Mouse (Mus musculus) intestine, postnatal 0 days (tissue): Measurements from ENCODE around the gene Elmo3. TPM values are rescaled to one million over a fixed set of nuclear protein-coding genes. Genes with fewer than 3 reads are reported as not detected.

Experiments used
- ATAC-seq: fragments of 200-750 bp; cut with Nextera tagmentation; 2 replicates; pipeline ENCODE4 v1.8.0; 2017; ENCODE audit warnings: mild to moderate bottlenecking, moderate TSS enrichment, moderate library complexity
- H3K27ac ChIP-seq: fragments of 300-500 bp; sonication (generic); 2 replicates; pipeline ENCODE4 v1.5.1; 2014; ENCODE audit warnings: mild to moderate bottlenecking, low read depth, low read length, moderate library complexity
- H3K27me3 ChIP-seq: fragments of 300-500 bp; sonication (generic); replicated peaks from 2 replicates; pipeline ENCODE4 v1.6.1; 2014; ENCODE audit warnings: low read length, mixed read lengths; ENCODE audit not compliant: control insufficient read depth, insufficient read depth
- H3K36me3 ChIP-seq: fragments of 300-500 bp; sonication (generic); 2 replicates; pipeline ENCODE4 v1.6.1; 2014; ENCODE audit warnings: mild to moderate bottlenecking, moderate library complexity; ENCODE audit not compliant: control insufficient read depth, insufficient read depth
- H3K4me1 ChIP-seq: fragments of 300-500 bp; sonication (generic); replicated peaks from 2 replicates; pipeline ENCODE4 v1.6.1; 2014; ENCODE audit warnings: antibody characterized with exemption, low read length, mixed read lengths; ENCODE audit not compliant: control insufficient read depth, insufficient read depth
- H3K4me2 ChIP-seq: fragments of 300-500 bp; sonication (generic); replicated peaks from 2 replicates; pipeline ENCODE4 v1.6.1; 2014; ENCODE audit warnings: low read depth, mild to moderate bottlenecking, moderate library complexity
- H3K4me3 ChIP-seq: fragments of 300-500 bp; sonication (generic); 2 replicates; pipeline ENCODE4 v1.5.1; 2014; ENCODE audit warnings: low read depth, low read length
- H3K9ac ChIP-seq: fragments of 300-500 bp; sonication (generic); 2 replicates; pipeline ENCODE4 v1.6.1; 2014; ENCODE audit warnings: mild to moderate bottlenecking, low read depth, low read length
- H3K9me3 ChIP-seq: fragments of 300-500 bp; sonication (generic); 2 replicates; pipeline ENCODE4 v1.6.1; 2016; ENCODE audit warnings: mixed run types; ENCODE audit not compliant: control insufficient read depth
- CTCF ChIP-seq: sonication (generic); IDR thresholded peaks from 2 replicates; pipeline ENCODE4 v1.5.1; 2016; ENCODE audit warnings: low read depth, mild to moderate bottlenecking, control low read depth, antibody characterized with exemption, moderate library complexity
- WGBS: fragments of 180-500 bp; shearing (Covaris S2); extraction: QIAGEN DNeasy Blood & Tissue Kit; methylation state at CpG from one replicate; pipeline ENCODE4 v1.1.7; 2014; 5-methylcytosine and 5-hydroxymethylcytosine counted together
- polyA plus RNA-seq: library from polyadenylated mRNA; unstranded; fragments of >200 nt; fragmentation: Nextera tagmentation; extraction: Ambion mirVana; gene quantifications from 2 replicates; pipeline ENCODE4 v1.2.1, GENCODE M21; 2015

The Elmo3 gene
- polyA plus RNA-seq, 1 experiment from 2014 or later = 34.2 TPM

- Histone ChIP-seq H3K36me3 (peaks cover 6% of the 10 kb centered on the region; the same call in 1 of the 2 replicates), H3K9me3 (no peaks in the 10 kb centered on the region), H3K9ac (no peak overlapping the region), H3K27me3 (peaks cover 11% of the 10 kb centered on the region; the same call in 1 of the 2 replicates), H3K4me3 (no peak overlapping the region), H3K27ac (no peak overlapping the region), H3K4me1 (peaks cover 20% of the 10 kb centered on the region), H3K4me2 (no peak overlapping the region)
- 0 out of 2 replicates have a peak, but pooled peaks have one; percentile 13 for TF ChIP-seq CTCF
- no peak for ATAC-seq
- 79% methylated on average over 12 of the region's 12 CpGs for WGBS
These were observed 43.9 kb upstream of the Elmo3 start for GRCm38 (mm10) chr8:105261326-105261980.

GRCm38 (mm10) chr8:105263244-105263912, 42.0 kb upstream of the Elmo3 start:
- Histone ChIP-seq H3K9ac (no peak overlapping the region), H3K27ac (no peak overlapping the region), H3K9me3 (no peaks in the 10 kb centered on the region), H3K27me3 (peaks cover 19% of the 10 kb centered on the region), H3K4me1 (peaks cover 20% of the 10 kb centered on the region), H3K4me2 (peak overlapping the region; percentile 78), H3K36me3 (peaks cover 16% of the 10 kb centered on the region; the same call in 1 of the 2 replicates), H3K4me3 (peak overlapping the region; percentile 73)
- 44% methylated on average over 16 of the region's 16 CpGs for WGBS
- ATAC-seq = no peak
- TF ChIP-seq CTCF = peak; percentile 39; the same call in 1 of the 2 replicates

- ATAC-seq = peak; percentile 74
- peak within 1 kb of the TSS; percentile 71 for H3K9ac ChIP-seq
- peaks cover 10% of the 10 kb centered on the region; the same call in 1 of the 2 replicates for H3K36me3 ChIP-seq
- H3K27ac ChIP-seq = no peak within 1 kb of the TSS
- H3K4me2 ChIP-seq = peak within 1 kb of the TSS; percentile 78
- TF ChIP-seq CTCF = peak; percentile 19; the same call in 1 of the 2 replicates
- H3K9me3 ChIP-seq = no peaks in the 10 kb centered on the region
- H3K27me3 ChIP-seq = peaks cover 18% of the 10 kb centered on the region
- WGBS = 1% methylated on average over 54 of the region's 54 CpGs
- peak within 1 kb of the TSS; percentile 73 for H3K4me3 ChIP-seq
- H3K4me1 ChIP-seq = peaks cover 21% of the 10 kb centered on the region
These were observed 41.1 kb upstream of the Elmo3 start, which contains the start of the genes Tradd and Fbxl8 for GRCm38 (mm10) chr8:105264024-105264982. Tradd (minus strand) TSS chr8:105264609. Fbxl8 (plus strand) TSS chr8:105264648.

- Histone ChIP-seq H3K36me3 (peaks cover 10% of the 10 kb centered on the region; the same call in 1 of the 2 replicates), H3K9ac (peak overlapping the region; percentile 71), H3K27me3 (peaks cover 23% of the 10 kb centered on the region), H3K4me2 (peak overlapping the region; percentile 78), H3K4me1 (peaks cover 25% of the 10 kb centered on the region), H3K27ac (no peak overlapping the region), H3K9me3 (no peaks in the 10 kb centered on the region), H3K4me3 (peak overlapping the region; percentile 73)
- no peak for TF ChIP-seq CTCF
- ATAC-seq = peak; percentile 25; the same call in 1 of the 2 replicates
- 8% methylated on average over 10 of the region's 10 CpGs for WGBS
These were observed 40.3 kb upstream of the Elmo3 start for GRCm38 (mm10) chr8:105265128-105265527.

- no peak for TF ChIP-seq CTCF
- Histone ChIP-seq H3K27ac (no peak overlapping the region), H3K27me3 (peaks cover 40% of the 10 kb centered on the region), H3K4me3 (no peak overlapping the region), H3K36me3 (peaks cover 10% of the 10 kb centered on the region; the same call in 1 of the 2 replicates), H3K4me1 (peaks cover 28% of the 10 kb centered on the region), H3K4me2 (no peak overlapping the region), H3K9ac (no peak overlapping the region), H3K9me3 (no peaks in the 10 kb centered on the region)
- ATAC-seq = no peak
- 64% methylated on average over 13 of the region's 13 CpGs for WGBS
These were observed 38.6 kb upstream of the Elmo3 start for GRCm38 (mm10) chr8:105266775-105267174.
